Mouse (Mus musculus): ENCODE measurements around the gene 9330182L06Rik.
A peak's percentile ranks its signal among the peaks of the same experiment; 100 is the strongest.

The 9330182L06Rik gene

DNA sequence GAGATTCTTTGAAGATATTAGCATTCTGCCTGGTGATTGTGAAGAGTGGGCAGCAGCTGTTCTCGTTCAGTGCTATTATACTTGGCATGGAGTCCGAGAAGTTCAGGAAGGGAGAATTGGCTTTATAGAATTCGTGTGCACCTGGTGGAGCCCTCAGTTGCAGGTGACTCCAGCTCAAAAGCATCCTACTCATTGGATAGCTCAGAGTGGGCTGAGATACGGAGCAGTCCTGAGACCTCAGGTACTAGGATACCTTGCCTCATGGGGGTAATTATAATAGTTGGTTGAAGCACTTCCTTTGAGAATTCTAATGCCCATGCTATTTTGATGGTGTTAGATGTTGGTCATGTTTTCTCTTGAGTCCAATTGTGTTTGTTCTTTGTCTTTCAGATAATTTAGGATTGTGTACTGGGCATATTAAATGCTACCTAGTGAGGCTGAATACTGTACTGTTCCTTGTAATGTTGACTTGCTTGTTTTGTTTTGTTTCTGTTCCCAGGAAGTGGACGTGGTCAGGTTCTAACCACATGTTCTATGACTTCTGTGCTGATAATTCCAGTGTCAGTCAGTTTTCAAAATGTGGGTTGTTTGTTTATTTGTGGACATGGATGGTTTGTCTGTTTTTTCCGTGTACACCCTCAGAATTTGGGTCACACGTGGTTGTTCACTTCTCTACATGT is 96.2 kb downstream of the 9330182L06Rik start:
- DNase-seq (ENCODE audit: low spot score in 2 of 2): no peak

GRCm38 (mm10) chr5:9364937-9365336 is 99.0 kb downstream of the 9330182L06Rik start:
- no peak for DNase-seq (ENCODE audit: low spot score in 2 of 2)

GRCm38 (mm10) chr5:9367920-9368692 is 102.2 kb downstream of the 9330182L06Rik start:
- DNase-seq (ENCODE audit: low spot score in 2 of 2): no peak

GRCm38 (mm10) chr5:9371127-9371526 is 105.2 kb downstream of the 9330182L06Rik start:
- no peak for DNase-seq (ENCODE audit: low spot score in 2 of 2)

- no peak for DNase-seq (ENCODE audit: low spot score in 2 of 2)
Observed at GRCm38 (mm10) chr5:9373341-9373740, 107.4 kb downstream of the 9330182L06Rik start.

DNA sequence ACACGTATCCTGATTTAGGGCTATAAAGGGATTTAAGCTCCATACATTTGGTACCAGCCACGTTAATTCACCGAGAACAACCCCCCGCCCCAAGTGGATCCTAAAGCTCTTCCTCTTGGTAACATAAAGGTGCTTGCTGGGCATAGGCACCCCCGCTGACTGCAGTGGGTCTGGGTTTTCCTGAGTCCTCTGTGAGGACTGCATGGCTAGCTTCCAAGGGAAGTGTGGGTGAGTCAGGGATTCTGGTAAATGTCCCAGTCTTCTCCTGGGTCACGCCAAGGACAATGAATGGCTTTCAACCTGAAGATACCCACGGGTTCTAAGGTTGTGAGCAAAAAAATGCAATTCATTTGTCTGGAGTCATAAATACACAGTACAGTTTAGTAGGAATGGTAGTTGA is 124.0 kb downstream of the 9330182L06Rik start:
- DNase-seq (ENCODE audit: low spot score in 2 of 2): no peak

- DNase-seq (ENCODE audit: low spot score in 2 of 2): no peak
Observed at GRCm38 (mm10) chr5:9391858-9392393, 126.0 kb downstream of the 9330182L06Rik start.

- DNase-seq (ENCODE audit: low spot score in 2 of 2): no peak
Observed at GRCm38 (mm10) chr5:9417098-9417497, 151.2 kb downstream of the 9330182L06Rik start.

GRCm38 (mm10) chr5:9417802-9418201 is 151.9 kb downstream of the 9330182L06Rik start:
- DNase-seq (ENCODE audit: low spot score in 2 of 2): no peak

DNA sequence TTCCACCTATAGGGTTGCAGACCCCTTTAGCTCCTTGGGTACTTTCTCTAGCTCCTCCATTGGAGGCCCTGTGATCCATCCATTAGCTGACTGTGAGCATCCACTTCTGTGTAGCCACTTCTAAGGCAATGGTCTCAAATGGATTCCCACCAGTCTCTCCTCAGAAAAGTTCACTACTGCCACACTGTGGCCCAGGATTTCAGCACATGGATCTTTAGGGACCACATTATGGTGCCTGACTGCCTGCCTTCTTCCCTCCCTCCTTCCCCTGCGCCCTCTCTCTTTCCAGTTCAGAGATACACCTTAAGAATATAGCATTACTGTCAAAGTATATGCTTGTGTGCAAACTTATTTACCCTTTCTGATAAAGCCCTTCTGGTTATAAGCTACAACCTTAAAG is 154.0 kb downstream of the 9330182L06Rik start:
- DNase-seq (ENCODE audit: low spot score in 2 of 2): peak in 1 of 2 experiments; percentile 25

DNA sequence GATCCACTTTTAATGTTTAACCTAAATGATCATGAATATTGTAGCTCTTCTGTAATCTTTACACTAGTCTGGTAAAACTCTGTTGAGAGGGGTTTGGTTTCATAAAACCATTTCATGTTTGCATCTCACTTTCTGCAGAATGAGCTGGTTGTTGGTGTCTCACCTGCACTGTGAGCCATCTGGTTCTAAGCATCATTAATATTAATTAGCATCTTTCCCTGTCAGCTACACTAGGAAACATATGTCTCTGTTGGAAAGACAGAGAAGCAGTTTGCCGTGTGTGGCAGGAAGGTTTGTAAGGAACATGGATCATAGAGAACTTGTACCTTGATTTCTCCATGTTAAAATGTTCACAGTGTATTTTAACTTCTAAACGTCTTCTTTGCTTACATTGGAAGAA is 158.5 kb downstream of the 9330182L06Rik start:
- DNase-seq (ENCODE audit: low spot score in 2 of 2): no peak

- no peak for DNase-seq (ENCODE audit: low spot score in 2 of 2)
Observed at GRCm38 (mm10) chr5:9427165-9427564, 161.2 kb downstream of the 9330182L06Rik start.

GRCm38 (mm10) chr5:9427581-9428241 is 161.8 kb downstream of the 9330182L06Rik start:
- DNase-seq (ENCODE audit: low spot score in 2 of 2): peak in 1 of 2 experiments; percentile 28

- no peak for DNase-seq (ENCODE audit: low spot score in 2 of 2)
Observed at GRCm38 (mm10) chr5:9428728-9429127, 162.8 kb downstream of the 9330182L06Rik start.

DNA sequence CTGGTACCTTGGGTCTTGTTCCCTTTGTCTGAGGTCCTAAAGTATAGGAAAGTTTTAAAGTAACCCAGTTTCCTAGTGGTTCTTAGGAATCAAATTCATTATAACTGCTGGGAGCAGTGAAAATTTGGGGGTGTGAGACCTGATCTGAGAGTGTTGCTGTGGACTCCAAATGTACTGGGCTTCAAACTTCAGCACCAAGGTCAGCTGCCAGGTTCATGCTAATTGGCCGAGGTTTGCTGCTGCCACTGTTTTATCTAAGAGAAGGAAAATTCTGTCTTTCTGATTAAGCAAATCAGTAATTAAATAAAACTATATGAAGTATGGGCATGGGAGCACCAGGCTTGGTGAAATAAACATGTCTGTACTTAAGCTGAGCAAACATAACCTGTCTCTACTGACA is 180.2 kb downstream of the 9330182L06Rik start:
- DNase-seq (ENCODE audit: low spot score in 2 of 2): no peak

DNA sequence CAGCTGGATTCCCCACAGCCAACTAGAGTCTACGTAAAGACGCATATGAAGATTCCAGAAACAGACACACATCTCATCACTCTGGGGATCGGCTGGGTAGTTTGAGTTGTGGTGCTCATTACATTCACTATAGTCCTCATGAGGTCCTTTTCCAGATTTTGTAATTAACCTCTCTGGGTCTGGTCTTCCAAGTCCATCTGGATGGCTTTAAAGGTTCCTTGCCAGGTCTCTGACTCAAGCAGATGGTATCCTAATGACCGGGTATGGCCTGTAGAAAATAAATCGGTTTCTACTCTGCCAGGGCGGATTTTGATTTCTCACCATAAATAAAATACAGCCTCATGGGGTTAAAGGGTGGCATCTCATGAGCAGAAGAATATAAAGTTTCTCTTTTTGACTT is 183.0 kb downstream of the 9330182L06Rik start:
- DNase-seq (ENCODE audit: low spot score in 2 of 2): no peak

DNA sequence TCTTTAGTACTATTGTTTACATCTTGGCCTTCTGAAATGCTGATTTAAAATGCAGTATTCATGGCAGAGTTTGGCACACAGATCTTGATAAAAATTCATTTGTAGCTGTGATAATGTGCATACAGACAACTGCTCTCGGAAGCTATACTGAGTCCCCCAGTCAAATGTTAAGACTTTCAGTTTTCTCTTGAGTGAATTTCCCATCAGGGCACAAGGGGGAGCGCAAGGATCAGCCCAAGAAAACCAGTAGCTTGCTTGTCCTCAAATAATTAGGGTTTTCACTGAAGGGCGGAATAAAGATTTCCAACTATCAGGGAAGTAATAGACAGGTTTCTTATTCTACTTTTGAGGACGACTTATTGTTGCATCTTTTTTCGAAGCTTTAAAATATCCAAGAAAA is 183.7 kb downstream of the 9330182L06Rik start:
- DNase-seq (ENCODE audit: low spot score in 2 of 2): peak in 1 of 2 experiments; percentile 55

DNA sequence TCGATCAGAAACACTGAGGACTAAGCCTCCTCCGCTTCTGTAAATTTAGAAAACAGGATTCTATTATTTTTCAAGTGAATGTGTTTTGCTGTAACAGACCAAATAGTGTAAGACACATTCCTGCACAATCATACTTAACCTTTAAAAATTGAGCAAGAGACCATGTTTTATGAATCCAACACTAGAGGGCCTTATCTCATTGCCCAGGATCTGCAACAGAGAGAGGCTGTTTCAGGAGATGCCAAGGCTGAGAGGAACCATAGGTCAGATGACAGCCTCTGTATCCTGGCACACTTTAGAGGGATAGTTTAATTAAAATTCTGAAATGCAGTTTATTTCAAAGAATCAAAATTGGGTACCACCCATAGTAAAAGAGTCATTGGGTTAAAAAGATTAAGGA is 187.4 kb downstream of the 9330182L06Rik start:
- no peak for DNase-seq (ENCODE audit: low spot score in 2 of 2)

DNA sequence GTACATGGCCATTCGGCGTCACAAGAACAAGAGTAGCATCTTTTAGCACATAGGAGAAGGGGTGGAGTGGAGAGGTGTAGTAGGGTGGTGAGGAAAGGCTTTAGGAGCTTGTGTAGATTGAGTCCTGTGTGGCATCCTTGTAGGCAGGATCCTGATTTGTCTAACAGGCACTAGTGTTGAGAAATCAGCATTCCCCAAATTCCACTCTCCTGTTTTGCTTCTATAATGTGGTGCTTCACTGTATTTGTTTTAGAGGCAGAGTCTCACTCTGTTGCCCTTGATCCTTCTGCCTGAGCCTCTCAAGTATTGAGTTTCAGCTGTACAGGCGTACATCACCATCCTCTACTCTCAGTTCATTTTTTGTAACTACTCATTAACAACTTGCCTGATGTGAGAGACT is 211.7 kb downstream of the 9330182L06Rik start:
- DNase-seq (ENCODE audit: low spot score in 2 of 2): no peak

GRCm38 (mm10) chr5:9495456-9495855 is 229.5 kb downstream of the 9330182L06Rik start:
- DNase-seq (ENCODE audit: low spot score in 2 of 2): peak; percentile 26 to 60

DNA sequence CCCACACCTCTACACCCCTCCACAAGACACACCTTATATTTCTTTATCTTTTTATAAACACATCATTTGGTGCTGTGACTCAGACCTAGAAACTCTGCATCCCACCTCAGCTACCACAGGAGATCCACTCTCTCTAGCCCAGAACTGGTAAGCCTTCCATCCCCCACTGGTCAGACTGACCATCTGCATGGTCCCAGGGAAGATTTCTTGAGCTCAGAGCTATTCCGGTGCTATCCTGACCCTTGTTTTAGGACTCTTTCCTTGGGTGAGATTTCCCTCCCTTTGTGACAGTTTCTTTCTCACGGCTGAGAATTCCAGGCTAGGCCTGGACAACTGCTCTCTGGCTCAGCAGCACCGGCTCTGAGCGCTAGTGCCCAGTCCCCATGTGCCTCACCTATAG is 231.3 kb downstream of the 9330182L06Rik start:
- no peak for DNase-seq (ENCODE audit: low spot score in 2 of 2)

DNA sequence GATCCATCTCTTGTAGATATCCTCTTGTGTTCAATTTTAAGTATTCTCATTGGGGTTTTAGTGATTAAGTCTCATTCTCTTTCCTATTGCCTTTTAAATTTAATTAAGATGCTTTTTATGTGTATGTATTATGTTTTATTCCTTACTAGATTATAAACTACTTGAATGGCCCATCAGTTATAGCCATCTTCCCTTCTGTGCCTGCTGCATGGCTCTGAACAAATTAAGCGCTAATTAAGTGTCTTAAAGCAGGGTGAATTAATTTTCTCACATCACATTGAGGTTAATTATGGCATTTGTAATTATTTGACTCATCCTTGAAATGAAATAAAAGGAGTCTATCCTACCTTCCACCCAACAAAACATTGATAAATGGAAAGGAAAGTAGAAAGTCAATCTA is 245.1 kb downstream of the 9330182L06Rik start:
- no peak for DNase-seq (ENCODE audit: low spot score in 2 of 2)
